Mouse (Mus musculus): ENCODE measurements around the gene Ube2dnl1. TPM values are rescaled to one million over a fixed set of nuclear protein-coding genes. Genes with fewer than 3 reads are reported as not detected.

Ube2dnl1 gene
- not detected in 2 replicates for polyA plus RNA-seq (2014; fragmentation: Nextera tagmentation; extraction: Ambion mirVana)

DNA sequence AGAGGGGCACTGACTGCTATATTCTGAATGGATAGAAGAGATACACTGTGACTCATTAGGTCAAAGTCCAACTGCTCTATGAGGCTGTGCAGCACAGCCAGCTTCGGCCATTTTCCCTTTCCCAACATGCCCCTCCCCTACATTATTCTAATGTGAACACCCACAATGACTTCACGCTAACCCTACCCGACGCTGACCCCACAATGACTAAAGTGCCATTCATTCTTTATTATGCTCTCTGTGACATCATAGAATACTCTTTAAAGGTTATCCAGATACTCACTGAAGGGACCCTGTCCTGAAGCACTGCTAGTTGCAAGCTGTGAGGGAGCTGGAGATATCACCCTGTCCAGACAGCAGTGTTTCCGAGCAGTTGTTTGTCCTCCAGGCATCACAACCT is at the start of gene Ube2dnl1:
TSS of gene Ube2dnl1 (plus strand) at position 301 of the 400 bp plus-strand sequence.
- Histone ChIP-seq H3K27ac (ENCODE audit: low read depth, low read length) (no peak within 1 kb of the TSS), H3K9ac (ENCODE audit: low read depth, low read length) (no peak within 1 kb of the TSS), H3K36me3 (ENCODE audit: control insufficient read depth, insufficient read depth, low read length) (no peaks in the 10 kb centered on the region), H3K27me3 (ENCODE audit: control insufficient read depth, insufficient read depth, low read length) (no peaks in the 10 kb centered on the region), H3K4me3 (ENCODE audit: low read depth, low read length) (no peak within 1 kb of the TSS), H3K4me1 (replicated peaks; ENCODE audit: control insufficient read depth, insufficient read depth, low read length) (no peaks in the 10 kb centered on the region), H3K9me3 (ENCODE audit: control insufficient read depth, low read length) (no peaks in the 10 kb centered on the region), H3K4me2 (replicated peaks; ENCODE audit: low read depth, low read length) (no peak within 1 kb of the TSS)
- 83% methylated on average over 5 of the region's 5 CpGs for WGBS
- ATAC-seq (ENCODE audit: low FRiP score) (no peak), DNase-seq (ENCODE audit: low spot score) (no peak)

DNA sequence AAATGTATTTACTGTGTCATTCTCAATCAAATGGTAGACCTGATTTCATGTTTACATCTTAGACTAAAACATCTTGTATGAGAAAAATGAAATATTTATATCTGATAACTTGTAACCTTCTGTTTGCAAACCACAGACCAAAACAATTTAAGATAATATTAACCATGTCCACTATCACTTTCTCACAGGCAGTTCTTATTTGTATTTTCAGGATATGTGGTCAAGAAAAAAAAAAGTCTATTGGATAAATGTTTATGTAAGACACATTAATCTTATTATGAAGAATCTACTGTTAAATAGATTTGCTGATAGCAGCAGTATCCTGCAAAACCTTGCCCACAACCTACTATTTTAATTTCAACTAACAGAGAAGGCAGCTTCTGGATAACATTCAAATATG is 9.3 kb upstream of the Ube2dnl1 start:
- Histone ChIP-seq H3K4me3 (ENCODE audit: low read depth, low read length) (no peak overlapping the region), H3K4me1 (replicated peaks; ENCODE audit: control insufficient read depth, insufficient read depth, low read length) (no peaks in the 10 kb centered on the region), H3K4me2 (replicated peaks; ENCODE audit: low read depth, low read length) (no peak overlapping the region), H3K9me3 (ENCODE audit: control insufficient read depth, low read length) (no peaks in the 10 kb centered on the region), H3K27me3 (ENCODE audit: control insufficient read depth, insufficient read depth, low read length) (no peaks in the 10 kb centered on the region), H3K36me3 (ENCODE audit: control insufficient read depth, insufficient read depth, low read length) (no peaks in the 10 kb centered on the region), H3K27ac (ENCODE audit: low read depth, low read length) (no peak overlapping the region), H3K9ac (ENCODE audit: low read depth, low read length) (no peak overlapping the region)
- ATAC-seq (ENCODE audit: low FRiP score) (no peak), DNase-seq (ENCODE audit: low spot score) (no peak)

GRCm38 (mm10) chrX:114897506-114897905 is 7.3 kb upstream of the Ube2dnl1 start:
- H3K4me2 ChIP-seq (replicated peaks; ENCODE audit: low read depth, low read length) = no peak overlapping the region
- H3K36me3 ChIP-seq (ENCODE audit: control insufficient read depth, insufficient read depth, low read length) = no peaks in the 10 kb centered on the region
- no peaks in the 10 kb centered on the region for H3K9me3 ChIP-seq (ENCODE audit: control insufficient read depth, low read length)
- WGBS = 91% methylated on average over 3 of the region's 3 CpGs
- no peaks in the 10 kb centered on the region for H3K4me1 ChIP-seq (replicated peaks; ENCODE audit: control insufficient read depth, insufficient read depth, low read length)
- H3K27me3 ChIP-seq (ENCODE audit: control insufficient read depth, insufficient read depth, low read length) = no peaks in the 10 kb centered on the region
- no peak overlapping the region for H3K9ac ChIP-seq (ENCODE audit: low read depth, low read length)
- ATAC-seq (ENCODE audit: low FRiP score) (no peak), DNase-seq (ENCODE audit: low spot score) (no peak)
- no peak overlapping the region for H3K4me3 ChIP-seq (ENCODE audit: low read depth, low read length)
- no peak overlapping the region for H3K27ac ChIP-seq (ENCODE audit: low read depth, low read length)

DNA sequence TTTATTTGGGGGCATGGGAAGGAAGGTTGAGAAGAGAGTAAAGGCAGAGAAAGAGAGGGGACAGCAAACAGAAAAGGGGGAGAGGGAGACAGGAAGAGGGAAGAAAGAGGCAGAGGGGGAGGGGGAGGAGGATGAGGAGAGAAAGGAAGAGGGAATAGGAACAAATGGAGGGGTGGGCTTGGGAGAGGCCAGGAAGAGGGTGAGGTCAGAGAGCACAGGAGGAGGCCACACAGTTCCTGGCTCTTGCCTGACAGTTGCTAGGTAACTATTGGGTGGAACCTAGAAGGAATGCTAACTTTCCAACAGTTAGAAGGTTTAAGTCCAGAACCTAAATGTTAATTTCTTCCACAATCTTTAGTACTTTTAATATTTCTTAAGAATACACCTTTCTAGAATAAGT is 1.4 kb upstream of the Ube2dnl1 start:
- DNase-seq (ENCODE audit: low spot score) (no peak), ATAC-seq (ENCODE audit: low FRiP score) (no peak)
- H3K4me2 ChIP-seq (replicated peaks; ENCODE audit: low read depth, low read length) = no peak overlapping the region
- no peak overlapping the region for H3K4me3 ChIP-seq (ENCODE audit: low read depth, low read length)
- H3K27me3 ChIP-seq (ENCODE audit: control insufficient read depth, insufficient read depth, low read length) = no peaks in the 10 kb centered on the region
- no peaks in the 10 kb centered on the region for H3K9me3 ChIP-seq (ENCODE audit: control insufficient read depth, low read length)
- H3K36me3 ChIP-seq (ENCODE audit: control insufficient read depth, insufficient read depth, low read length) = no peaks in the 10 kb centered on the region
- no peak overlapping the region for H3K27ac ChIP-seq (ENCODE audit: low read depth, low read length)
- H3K9ac ChIP-seq (ENCODE audit: low read depth, low read length) = no peak overlapping the region
- H3K4me1 ChIP-seq (replicated peaks; ENCODE audit: control insufficient read depth, insufficient read depth, low read length) = no peaks in the 10 kb centered on the region

- Histone ChIP-seq H3K4me1 (replicated peaks; ENCODE audit: control insufficient read depth, insufficient read depth, low read length) (no peaks in the 10 kb centered on the region), H3K27ac (ENCODE audit: low read depth, low read length) (no peak within 1 kb of the TSS), H3K36me3 (ENCODE audit: control insufficient read depth, insufficient read depth, low read length) (no peaks in the 10 kb centered on the region), H3K27me3 (ENCODE audit: control insufficient read depth, insufficient read depth, low read length) (no peaks in the 10 kb centered on the region), H3K4me2 (replicated peaks; ENCODE audit: low read depth, low read length) (no peak within 1 kb of the TSS), H3K9ac (ENCODE audit: low read depth, low read length) (no peak within 1 kb of the TSS), H3K4me3 (ENCODE audit: low read depth, low read length) (no peak within 1 kb of the TSS), H3K9me3 (ENCODE audit: control insufficient read depth, low read length) (no peaks in the 10 kb centered on the region)
- ATAC-seq (ENCODE audit: low FRiP score) (no peak), DNase-seq (ENCODE audit: low spot score) (no peak)
- WGBS = 84% methylated on average over 1 of the region's 1 CpGs
Observed at GRCm38 (mm10) chrX:114907282-114907681, 2.5 kb downstream of the Ube2dnl1 start, which contains the start of gene Ube2dnl2. TSS of gene Ube2dnl2 (plus strand) at chrX:114907582.

GRCm38 (mm10) chrX:114955066-114955465 is 50.3 kb downstream of the Ube2dnl1 start:
- H3K36me3 ChIP-seq (ENCODE audit: control insufficient read depth, insufficient read depth, low read length) = no peaks in the 10 kb centered on the region
- ATAC-seq (ENCODE audit: low FRiP score) = no peak
- H3K27me3 ChIP-seq (ENCODE audit: control insufficient read depth, insufficient read depth, low read length) = no peaks in the 10 kb centered on the region
- H3K27ac ChIP-seq (ENCODE audit: low read depth, low read length) = no peak overlapping the region
- no peak overlapping the region for H3K4me2 ChIP-seq (replicated peaks; ENCODE audit: low read depth, low read length)
- 40% methylated on average over 1 of the region's 1 CpGs for WGBS
- H3K4me3 ChIP-seq (ENCODE audit: low read depth, low read length) = no peak overlapping the region
- no peak overlapping the region for H3K9ac ChIP-seq (ENCODE audit: low read depth, low read length)
- DNase-seq (ENCODE audit: low spot score) = no peak
- no peaks in the 10 kb centered on the region for H3K4me1 ChIP-seq (replicated peaks; ENCODE audit: control insufficient read depth, insufficient read depth, low read length)
- no peaks in the 10 kb centered on the region for H3K9me3 ChIP-seq (ENCODE audit: control insufficient read depth, low read length)

Other genes starting within 250 kb of the Ube2dnl1 start
- gene Ube2dnl2, start 2.6 kb downstream of the Ube2dnl1 start, polyA plus RNA-seq (2014; fragmentation: Nextera tagmentation; extraction: Ambion mirVana) = not detected in 2 replicates